Mouse (Mus musculus) naive thymus-derived CD4-positive, alpha-beta T cell, adult 2 months (primary cell): Measurements from ENCODE around the gene Prkcb.

ENCODE experiments used
- DNase-seq: peaks from one replicate; pipeline ENCODE4 v3.0.0-alpha.2; 2011; ENCODE audit warnings: low read depth

Prkcb gene

DNA sequence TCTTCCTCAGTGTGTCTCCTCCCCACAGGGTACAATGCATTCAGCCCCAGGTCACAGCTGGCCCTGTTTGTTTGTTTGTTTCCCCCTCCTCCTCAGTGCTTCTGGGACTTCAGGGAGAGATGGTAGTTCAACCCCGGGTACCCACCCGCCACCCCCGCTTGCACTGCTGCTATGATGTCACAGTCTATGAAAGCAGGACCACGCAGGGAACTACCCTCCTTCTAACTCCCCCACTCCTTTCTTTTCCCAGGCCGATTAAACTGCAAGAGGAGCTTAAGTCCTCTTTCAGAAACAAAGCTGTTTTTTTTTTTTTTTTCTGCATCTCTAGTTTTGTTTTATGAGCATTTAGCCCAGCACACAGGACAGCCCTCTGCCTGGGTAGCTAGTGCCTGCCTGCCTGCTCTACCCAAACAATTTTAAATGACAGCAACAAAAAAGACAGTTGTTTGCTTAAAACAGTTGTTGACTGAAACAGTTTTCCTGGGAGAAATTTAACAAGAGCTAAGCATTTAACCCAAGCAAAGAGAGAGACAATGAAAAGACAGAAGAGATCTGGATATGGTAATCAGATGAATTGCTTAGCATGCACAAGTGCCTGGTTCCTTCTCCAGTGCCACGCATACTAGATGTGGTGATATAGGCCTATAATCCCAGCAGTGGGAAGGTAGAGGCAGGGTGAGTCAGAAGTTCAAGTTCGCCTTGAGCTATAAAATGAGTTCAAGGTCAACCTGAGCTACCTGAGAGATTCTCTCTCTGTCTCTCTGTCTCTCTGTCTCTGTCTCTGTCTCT is 232.5 kb downstream of the Prkcb start:
- no peak for DNase-seq

DNA sequence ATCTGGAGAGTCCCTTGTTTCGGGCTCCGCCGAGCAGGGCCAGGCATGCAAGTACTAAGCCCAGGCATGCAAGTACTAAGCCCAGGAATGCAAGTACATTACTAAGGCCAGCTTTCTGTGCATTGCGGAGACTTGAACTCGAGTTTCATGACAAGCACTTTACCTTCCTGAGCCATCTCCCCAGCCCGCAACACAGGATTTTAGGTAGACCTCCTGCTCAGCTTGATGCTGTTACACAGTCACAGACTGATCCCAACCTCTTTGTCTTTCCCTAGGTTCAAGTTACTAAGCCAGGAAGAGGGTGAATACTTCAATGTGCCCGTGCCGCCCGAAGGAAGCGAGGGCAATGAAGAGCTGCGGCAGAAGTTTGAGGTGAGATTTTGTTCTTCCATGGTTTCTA is 239.7 kb downstream of the Prkcb start:
- no peak for DNase-seq

DNA sequence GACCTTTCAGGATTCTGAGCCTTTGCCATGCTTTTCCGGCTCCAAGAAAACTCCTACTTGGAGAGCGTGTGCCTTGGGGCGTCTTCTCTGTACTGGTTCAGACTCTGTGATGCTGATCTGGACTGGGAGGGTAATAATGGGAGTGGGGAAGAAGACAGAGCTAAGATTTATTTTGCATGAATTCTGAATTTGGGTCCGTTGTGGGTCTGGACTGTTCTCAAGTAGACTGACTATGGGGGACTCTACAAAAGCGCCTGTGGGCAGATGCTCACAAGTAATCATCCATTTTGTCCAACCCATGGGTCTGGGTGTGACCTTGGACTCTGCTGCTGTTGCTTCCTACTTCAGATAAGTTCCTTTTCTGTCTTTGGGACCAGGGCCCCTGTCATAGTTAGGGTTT is 240.1 kb downstream of the Prkcb start:
- no peak for DNase-seq

DNA sequence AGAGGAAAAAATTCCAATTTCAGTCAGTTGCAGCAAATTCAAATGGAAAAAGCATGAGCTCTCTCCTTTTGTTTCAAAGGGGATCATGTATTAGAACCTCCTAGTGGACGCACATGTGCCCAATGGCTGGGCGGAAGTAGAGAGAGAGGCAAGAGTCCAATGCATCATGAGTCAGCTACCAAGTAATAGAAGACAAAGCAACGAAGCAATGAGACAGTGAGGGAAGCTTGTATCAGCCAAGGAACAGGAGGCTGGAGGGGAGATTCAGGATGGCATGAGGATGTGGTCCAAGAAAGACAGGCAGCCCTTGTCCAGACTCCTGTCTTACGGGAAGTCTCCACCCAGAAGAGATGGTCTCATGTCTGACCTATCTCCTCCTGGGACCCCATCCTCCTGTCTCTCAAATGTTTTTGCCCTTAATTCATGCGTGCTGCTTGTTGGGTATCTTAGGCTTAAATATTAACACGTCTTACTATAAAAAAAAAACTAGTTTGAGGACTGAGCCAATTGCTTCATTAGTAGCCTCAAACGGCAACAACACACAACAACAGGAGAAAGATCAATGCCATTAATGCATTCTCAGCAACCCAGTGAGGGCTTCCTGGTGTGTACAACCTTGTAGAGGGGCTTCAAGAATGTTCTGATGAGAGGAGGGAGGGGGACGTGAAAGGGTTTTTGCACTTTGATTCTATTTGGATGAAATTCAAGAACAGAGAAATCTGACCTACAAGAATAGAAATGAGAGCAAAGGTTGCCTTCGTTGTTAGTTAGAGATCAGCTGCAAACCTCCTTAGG is 245.2 kb downstream of the Prkcb start:
- DNase-seq: no peak

DNA sequence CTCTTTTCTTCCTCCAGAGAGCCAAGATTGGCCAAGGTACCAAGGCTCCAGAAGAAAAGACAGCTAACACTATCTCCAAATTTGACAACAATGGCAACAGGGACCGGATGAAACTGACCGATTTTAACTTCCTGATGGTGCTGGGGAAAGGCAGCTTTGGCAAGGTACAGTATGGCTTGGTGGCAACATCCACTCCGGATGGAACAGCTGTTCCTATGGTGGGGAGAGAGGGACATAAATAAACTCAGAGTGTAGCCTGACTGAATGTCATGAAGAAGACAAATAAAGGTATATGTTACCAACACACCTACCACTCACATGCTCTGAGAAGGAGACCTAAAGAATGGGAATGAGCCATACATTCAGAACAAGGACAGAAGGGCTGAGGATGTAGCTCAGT is 256.1 kb downstream of the Prkcb start:
- DNase-seq: no peak

DNA sequence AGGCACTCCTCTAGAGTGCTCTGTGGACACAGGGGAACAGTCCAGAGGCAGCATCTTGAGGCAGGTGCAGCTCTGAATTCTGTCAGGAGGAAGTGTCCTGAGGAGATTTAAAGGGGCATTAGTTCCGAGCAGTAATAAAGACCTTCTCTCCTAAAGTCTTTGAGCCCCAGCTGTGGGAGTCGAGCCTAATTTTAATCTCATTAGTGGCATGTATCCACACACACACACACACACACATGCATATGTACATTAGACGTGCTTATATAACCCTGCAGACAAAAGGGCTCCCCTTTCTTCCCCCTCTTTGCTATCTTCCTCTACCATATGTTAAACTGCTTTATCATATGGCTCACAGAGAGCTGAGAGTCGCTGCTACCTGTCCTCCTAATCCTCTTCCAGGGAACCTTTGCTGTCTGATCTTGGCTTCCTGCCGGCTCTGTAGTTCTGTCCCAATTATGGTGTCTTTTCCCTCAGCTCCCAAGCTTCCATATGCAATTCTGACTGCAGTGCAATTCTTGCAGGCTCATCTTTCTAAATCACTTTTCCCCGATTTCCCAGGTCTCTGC is 268.1 kb downstream of the Prkcb start:
- no peak for DNase-seq

DNA sequence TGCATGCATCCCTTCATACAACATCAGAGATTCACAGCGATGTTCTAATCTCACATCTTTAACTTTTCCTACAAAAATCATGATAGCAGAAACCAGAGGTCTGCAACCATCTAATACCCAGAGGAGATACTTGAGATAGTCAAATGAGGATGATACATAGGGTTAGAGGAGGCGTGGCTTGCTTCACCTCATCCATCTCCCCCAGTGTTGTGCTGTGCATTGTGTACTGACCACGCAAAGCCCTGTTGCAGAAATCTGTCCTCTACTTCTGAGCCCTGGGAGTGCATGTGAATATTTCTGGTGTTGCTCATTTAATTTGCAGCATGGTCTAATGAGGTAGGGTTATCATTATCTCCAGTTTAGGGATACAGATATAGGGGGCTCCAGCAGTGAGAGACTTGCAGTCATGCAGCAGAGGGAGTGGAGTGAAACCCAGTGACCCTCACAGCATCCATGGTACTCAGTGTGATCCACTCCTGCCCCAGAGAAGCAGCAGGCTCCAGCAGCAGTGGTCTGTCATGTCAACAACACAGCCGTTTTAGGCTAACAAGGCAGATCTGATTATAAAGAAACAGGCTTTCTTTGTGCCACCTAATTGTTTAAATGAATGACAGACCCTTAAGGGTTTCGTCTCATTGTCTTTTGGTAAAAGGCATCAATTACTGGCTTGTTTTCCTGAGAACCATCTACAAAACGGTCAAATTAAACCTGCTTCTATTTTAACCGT is 269.7 kb downstream of the Prkcb start:
- DNase-seq: no peak

DNA sequence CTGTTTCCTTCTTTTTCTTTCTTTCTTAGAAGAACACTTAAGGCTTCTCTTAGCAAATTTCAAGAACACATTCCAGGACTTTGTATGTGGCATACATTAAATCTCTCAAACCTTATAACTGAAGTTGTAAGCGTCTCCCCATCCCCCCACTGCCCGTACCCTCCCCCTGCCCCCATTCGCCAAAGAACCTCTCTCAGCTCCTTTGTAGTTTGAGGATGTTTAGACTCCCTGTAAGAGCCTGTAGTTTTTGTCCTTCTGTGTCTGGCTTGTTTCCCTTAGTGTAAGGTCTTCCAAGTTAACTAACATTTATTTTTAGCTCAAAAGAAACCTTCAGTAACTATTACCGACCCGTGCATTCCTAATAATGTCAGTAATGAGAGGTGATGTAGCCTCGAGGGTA is 270.4 kb downstream of the Prkcb start:
- no peak for DNase-seq

DNA sequence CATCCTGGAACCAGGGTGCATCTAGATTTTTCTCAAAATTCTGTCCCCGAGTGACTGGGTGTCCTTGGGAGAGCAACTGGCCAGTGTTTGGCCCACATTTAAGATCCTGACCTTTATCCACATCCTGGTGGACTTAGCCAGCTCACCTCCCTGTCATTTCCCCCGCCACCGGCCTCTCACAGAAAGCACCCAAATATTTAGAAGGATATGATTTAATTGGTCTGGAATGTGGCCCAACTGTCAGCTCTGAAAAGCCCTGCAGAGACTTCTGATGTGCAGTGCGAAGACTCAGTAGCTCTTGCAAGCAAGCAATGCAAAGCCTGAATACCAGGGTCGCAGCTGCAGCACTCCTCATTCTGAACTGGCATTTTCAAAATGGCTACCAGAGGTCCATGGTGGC is 274.0 kb downstream of the Prkcb start:
- no peak for DNase-seq

DNA sequence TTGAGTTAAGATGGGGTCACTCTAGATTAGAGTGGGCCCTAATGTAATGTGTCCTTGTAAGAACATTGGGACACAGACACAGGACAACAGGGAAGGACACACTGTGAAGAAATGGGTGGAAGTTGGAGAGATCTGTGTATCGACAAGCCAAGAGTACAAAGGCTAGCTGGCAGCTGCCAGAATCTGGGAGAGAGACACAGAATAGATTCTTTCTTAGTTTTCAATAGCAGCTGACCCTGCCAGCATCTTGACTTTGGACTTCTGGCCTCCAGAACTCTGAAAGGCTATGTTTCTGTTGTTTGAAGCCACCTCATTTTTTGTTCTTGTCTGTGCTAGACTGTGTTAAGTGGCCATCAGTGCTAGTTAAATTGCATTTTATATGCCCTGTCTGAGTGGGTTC is 276.8 kb downstream of the Prkcb start:
- DNase-seq: no peak

DNA sequence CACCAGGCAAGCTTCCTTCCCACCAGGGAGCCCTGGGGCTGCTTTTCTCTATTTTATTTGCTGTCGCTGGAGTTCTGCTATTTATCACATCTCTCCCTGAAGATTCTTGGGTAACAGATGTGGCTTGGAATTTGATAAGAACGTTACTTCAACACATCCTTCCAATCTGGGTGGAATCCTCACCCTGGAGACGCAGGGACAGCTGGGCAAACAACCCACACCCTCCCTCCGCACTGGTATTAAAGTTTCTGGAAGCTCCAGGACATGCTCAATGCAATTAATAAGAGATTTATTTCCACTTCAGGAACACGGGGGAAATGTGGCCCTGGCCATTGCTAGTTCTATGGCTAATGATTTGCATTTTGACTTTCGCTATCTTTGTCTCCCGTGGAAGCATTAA is 277.5 kb downstream of the Prkcb start:
- no peak for DNase-seq

DNA sequence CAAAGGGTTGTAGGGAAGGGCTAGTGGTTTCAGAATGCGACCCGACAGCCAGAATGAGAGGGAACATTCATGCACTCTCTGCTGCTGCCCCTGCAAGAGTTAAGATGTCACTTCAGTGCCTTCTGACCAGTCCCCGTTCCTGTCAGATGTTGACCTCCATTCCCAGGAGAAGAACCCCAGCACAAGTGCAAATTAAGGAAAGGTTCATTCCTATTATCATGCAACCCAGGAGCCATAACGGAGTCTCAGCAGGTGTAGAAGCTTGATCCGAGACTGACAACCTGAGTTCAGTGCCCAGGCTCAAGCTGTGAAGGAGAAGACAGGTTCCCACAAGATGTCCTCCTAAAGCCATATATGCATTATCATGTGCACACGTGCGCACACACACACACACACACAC is 280.2 kb downstream of the Prkcb start:
- no peak for DNase-seq

DNA sequence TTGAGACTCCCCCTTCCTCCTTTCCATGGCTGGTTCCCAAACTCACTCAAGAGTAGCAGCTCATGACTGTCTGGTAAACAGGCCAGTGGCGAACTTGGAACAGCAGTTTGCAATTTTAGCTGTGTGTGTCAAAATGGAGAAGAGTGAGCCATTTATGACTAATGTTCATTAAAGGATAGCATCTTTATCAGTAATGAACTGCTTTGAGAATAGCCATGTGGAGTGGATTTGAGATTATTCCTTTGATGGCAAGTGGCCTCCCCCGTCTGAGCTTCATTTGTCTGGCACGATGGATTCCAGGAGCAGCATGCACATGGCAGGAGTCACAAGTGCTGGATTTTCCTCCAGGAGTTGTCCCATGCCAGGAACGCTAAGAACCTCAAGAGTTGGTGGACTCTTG is 281.9 kb downstream of the Prkcb start:
- DNase-seq: no peak

DNA sequence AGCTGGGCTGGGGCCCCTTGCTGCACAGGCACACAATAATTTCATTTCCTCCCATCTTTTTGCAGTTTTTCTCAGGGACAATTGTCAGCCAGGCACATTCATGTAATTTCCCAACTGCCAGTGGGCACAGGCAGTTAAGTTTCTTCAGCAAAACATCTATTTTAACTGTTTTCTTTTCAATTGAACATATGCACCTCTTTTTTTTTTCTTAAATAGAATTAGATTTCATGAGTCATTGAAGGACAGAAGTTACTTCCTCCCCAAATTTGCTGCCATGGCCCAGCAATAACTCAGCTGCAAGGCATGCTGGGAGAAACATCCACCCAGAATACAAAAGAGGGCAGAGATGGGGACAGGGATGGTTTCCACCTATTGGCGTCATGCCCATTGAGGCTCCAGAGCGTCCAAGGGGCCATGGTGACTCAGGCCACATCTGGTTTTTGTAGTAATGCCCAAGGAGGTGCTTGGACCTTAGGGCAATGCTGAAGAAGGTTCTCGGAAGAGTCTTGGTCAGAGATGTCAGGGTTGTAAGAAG is 284.6 kb downstream of the Prkcb start:
- no peak for DNase-seq

DNA sequence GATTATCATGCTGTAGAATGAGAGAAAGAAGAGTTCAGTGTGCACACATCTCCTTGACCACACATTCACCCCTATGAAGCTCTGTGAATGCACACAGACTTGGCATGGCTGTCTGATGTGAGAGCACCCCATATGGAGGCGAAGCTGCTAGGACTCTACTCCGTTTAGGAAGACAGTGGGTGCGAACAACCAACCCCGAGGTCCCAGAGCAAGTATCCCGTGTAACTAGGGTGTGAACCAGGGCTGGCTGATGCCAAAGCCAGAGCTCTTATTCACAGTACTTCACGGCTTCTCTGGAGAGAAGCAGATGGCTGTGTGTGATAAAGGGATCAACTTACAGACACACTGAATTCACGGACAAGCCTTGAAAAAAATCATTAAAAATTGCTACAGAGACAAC is 285.9 kb downstream of the Prkcb start:
- no peak for DNase-seq

DNA sequence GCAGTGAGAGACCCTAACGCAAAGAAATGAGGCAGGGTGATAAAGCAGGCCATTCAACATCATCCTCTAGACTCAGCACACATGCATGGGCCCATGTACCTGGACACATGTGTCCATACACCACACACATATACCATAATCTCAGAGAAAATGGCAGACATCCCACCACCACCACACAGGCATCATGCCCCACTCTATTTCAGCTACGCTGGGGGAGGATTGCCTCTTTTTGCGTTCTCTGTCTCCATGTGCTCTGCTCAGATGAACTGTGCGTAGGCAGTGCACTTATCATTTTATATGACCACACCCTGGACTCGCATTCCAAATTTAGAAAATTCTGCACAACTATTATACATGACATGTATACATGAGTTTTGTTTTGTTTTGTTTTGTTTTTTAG is 286.5 kb downstream of the Prkcb start:
- no peak for DNase-seq

DNA sequence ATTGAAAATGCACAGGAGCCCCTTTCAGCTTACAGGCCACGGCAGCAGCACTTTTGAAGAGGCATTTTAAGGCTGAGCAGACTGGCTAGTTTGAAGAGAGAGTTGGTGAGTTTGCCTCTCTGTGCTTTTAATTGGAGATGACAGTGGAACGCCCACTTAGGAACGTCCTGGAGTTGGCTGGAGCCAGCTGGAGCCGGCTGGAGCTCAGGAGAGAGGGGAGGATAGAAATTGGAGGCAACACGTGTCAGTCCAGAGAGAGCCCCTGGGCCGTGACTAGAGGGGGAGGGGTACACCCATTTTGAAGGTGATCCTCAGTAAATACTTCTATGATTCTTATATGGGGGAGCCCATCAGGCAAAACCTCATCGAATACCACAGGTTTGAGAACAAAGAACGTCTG is 287.0 kb downstream of the Prkcb start:
- no peak for DNase-seq

DNA sequence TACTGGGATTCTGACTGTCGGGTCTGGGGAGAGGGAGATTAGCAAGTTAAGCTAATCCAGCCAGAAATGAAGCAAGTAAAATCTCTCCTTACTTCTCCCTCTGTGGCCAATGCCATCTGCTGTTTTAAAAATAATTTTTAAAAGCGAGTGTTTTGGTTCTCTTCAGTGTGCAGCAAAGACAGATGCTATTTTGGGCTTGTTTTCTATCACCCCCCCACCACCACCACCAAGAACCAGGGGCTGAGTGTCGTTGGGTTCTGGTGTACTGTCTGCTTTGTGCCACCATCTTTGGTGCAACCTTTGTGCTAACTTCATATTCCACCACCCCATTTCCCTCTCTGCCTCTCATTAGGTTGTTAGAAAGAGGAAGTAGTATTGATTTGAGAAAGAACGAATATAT is 289.0 kb downstream of the Prkcb start:
- DNase-seq: no peak

DNA sequence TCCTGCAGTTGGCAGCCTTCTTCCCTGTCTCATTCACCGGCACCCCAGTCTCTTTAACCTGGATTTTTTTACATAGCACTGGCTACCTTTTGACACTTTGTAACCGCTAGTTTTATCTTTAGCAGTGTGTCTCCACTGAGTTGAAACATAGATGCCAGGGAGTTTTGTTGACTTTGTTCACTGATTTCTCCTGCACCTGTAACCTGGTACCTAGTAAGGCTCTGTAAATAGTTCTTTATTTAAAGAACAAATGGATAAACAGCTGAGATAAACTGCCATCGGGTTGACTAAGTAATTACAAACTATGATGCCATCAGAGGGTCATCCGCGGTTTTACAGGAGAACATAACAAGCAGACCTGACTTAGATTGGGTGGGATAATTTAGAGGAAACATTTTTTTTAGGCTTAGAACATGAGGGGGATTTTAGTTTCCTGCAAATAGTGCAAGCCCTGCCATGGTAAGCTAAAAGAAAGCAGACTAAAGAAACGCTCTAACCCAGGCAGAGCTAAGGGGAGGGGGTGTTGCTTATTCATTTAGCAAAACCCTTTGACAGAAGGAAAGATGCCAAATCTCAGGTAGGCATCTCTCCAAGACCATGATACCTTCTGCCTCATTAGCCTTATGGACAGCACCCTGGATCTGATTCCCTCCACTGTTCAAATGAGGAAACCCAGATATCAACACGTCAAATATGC is 291.1 kb downstream of the Prkcb start:
- no peak for DNase-seq

DNA sequence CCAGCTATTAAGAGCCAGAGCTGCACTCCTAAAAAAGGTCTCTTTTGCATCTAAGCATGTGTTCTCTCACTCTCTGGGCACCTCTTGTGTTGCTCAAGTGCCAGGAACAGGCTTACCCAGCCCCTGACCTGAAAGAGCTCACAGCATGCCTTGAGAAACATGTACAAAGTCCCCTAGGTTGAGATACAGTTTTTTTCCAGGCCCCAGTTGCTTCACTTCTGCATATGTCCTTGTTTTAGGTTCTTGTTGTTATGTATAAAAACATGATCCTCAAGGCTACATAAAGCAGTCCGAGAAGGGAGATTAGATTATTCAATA is 291.6 kb downstream of the Prkcb start:
- no peak for DNase-seq

DNA sequence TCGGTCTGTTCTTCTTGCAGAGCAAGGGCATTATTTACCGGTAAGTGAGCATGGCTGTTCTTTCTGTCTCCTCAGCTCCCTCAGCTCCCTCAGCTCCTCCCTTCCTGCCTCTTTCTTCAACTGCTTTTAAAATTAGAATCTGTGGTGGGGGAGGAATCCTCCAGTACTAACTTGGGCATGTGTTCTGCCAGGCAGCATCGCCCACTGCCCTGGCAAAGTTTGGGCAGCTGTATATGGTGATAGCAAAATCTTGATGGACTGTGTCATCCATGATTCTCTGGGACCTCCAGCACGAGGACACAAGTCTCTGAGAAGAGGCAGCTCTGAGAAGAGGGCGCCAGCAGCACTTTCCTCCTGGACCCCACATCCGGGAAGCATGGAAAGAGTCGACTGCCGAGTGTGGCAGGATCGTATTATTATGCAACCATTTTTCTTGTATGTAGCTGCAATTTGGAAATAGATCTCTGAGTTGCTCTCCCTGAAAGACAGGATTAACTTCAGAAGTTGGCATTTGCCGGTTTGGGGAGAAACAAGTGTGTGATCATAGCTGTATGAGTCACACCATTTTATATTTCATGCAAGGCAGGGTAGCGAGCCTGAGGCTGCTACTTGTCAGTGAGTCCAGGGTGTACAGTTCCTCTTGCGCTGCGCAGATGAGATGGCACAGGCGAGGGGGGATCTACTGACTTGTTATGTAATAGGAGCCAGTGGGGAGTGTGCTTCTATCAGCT is 296.0 kb downstream of the Prkcb start:
- no peak for DNase-seq
